Mouse (Mus musculus): ENCODE measurements around the gene Fam124b. TPM values are rescaled to one million over a fixed set of nuclear protein-coding genes. Genes with fewer than 3 reads are reported as not detected.

Fam124b gene
- 33.7 and 35.5 TPM in 2 replicates for polyA plus RNA-seq (2012; rRNA removed)

DNA sequence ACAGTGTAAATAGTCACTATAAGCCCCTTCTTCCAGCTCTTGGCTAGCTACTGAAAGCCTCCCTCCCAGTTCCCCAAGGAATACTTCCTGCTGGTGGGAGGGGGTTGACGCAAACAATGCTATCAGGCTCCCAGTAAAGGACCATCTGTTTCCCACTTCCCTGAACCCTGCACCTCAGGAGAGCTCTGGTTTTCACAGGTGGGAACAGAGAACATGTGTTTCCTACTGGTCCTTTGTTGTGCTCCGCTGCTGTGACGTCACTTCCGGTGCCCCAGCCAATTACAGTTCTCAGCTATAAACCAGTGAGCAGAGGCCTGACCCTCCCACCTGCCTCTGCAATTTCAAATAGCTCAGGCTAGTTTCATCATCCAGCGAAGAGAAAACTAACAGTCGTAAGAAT is at the start of gene Fam124b:
TSS of gene Fam124b (minus strand) at position 206 of the 400 bp plus-strand sequence.
- Histone ChIP-seq H3K4me1 (ENCODE audit: control insufficient read depth, insufficient read depth, low read length) (peaks cover 10% of the 10 kb centered on the region), H3K4me3 (ENCODE audit: control insufficient read depth, low read depth, low read length) (peak within 1 kb of the TSS; percentile 79), H3K27me3 (ENCODE audit: control insufficient read depth, insufficient read depth, low read length) (no peaks in the 10 kb centered on the region), H3K36me3 (ENCODE audit: control insufficient read depth, insufficient read depth, low read length) (no peaks in the 10 kb centered on the region), H3K27ac (ENCODE audit: control insufficient read depth, insufficient read depth, low read depth, low read length) (no peak within 1 kb of the TSS; the same call in 1 of the 2 replicates)
- no peak for TF ChIP-seq CTCF (IDR thresholded peaks at IDR 0.05; ENCODE audit: control insufficient read depth, insufficient read depth, insufficient replicate concordance, low read depth, low read length)
- no peak for TF ChIP-seq POLR2A (IDR thresholded peaks at IDR 0.05; ENCODE audit: control insufficient read depth, low read depth, low read length)

DNA sequence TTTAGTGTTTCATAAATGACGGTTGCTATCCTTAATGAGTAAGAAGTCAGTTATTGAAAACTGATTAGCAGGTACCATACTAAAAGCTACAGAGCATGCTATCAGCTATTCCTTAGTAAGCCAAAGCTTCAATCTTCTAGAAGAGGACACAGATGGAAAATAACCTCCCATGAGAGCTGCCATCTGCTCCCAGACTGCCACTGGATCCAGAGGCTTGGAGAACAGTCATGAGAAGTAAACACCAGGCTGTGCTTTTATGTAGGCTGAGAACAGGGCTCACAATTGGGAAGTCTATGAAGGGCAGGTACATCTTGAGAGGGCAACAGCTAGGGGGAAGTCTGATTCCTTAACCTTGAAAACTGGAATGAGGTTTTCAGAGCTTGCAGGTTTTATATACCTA is 42.2 kb upstream of the Fam124b start:
- H3K4me3 ChIP-seq (ENCODE audit: control insufficient read depth, low read depth, low read length): no peak overlapping the region
- H3K36me3 ChIP-seq (ENCODE audit: control insufficient read depth, insufficient read depth, low read length): no peaks in the 10 kb centered on the region
- no peaks in the 10 kb centered on the region for H3K27me3 ChIP-seq (ENCODE audit: control insufficient read depth, insufficient read depth, low read length)
- H3K4me1 ChIP-seq (ENCODE audit: control insufficient read depth, insufficient read depth, low read length): no peaks in the 10 kb centered on the region
- no peak for TF ChIP-seq POLR2A (IDR thresholded peaks at IDR 0.05; ENCODE audit: control insufficient read depth, low read depth, low read length)
- no peak for TF ChIP-seq CTCF (IDR thresholded peaks at IDR 0.05; ENCODE audit: control insufficient read depth, insufficient read depth, insufficient replicate concordance, low read depth, low read length)
- H3K27ac ChIP-seq (ENCODE audit: control insufficient read depth, insufficient read depth, low read depth, low read length): no peak overlapping the region

DNA sequence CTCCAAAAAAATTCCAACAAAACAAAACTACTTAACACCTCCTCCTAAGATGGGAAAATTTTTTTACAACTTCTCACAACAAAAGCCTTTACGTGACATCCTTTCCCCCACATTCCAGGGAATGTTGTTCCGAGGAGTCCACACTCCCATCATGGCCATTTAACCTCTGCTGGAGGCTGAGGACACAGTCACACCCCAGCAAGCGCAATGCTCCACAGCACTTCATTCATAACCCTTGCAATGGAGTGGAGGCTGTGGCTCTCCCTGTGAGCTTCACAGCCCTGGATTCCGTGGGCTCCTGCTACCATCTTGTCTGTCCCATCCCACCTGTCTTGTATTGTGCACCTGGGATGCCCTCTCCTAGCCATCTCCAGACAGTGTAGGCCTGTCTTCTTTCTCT is 40.4 kb upstream of the Fam124b start:
- H3K27me3 ChIP-seq (ENCODE audit: control insufficient read depth, insufficient read depth, low read length): no peaks in the 10 kb centered on the region
- H3K27ac ChIP-seq (ENCODE audit: control insufficient read depth, insufficient read depth, low read depth, low read length): no peak overlapping the region
- H3K4me3 ChIP-seq (ENCODE audit: control insufficient read depth, low read depth, low read length): no peak overlapping the region
- TF ChIP-seq CTCF (IDR thresholded peaks at IDR 0.05; ENCODE audit: control insufficient read depth, insufficient read depth, insufficient replicate concordance, low read depth, low read length) (no peak), POLR2A (IDR thresholded peaks at IDR 0.05; ENCODE audit: control insufficient read depth, low read depth, low read length) (no peak)
- H3K4me1 ChIP-seq (ENCODE audit: control insufficient read depth, insufficient read depth, low read length): no peaks in the 10 kb centered on the region
- H3K36me3 ChIP-seq (ENCODE audit: control insufficient read depth, insufficient read depth, low read length): no peaks in the 10 kb centered on the region

DNA sequence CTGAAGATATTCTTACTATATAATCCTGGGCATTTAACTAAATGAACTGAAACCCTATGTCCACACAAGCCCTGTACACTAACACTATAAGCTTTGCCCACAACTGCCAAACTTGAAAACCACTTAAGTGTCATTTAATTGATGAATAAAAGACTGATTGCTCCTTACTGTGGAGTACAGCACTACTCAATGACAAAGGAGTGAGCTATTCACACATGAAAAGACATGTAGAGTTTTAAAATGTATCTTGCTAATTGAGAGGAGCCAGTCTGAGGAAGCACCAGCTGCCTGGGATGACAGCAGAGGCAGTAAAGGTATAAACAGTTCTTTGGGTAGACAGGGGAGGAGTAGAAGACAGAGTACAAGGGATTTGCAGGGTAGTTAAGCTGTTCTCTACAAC is 35.0 kb upstream of the Fam124b start:
- Histone ChIP-seq H3K4me3 (ENCODE audit: control insufficient read depth, low read depth, low read length) (no peak overlapping the region), H3K4me1 (ENCODE audit: control insufficient read depth, insufficient read depth, low read length) (no peaks in the 10 kb centered on the region), H3K27me3 (ENCODE audit: control insufficient read depth, insufficient read depth, low read length) (no peaks in the 10 kb centered on the region), H3K36me3 (ENCODE audit: control insufficient read depth, insufficient read depth, low read length) (no peaks in the 10 kb centered on the region), H3K27ac (ENCODE audit: control insufficient read depth, insufficient read depth, low read depth, low read length) (no peak overlapping the region)
- TF ChIP-seq POLR2A (IDR thresholded peaks at IDR 0.05; ENCODE audit: control insufficient read depth, low read depth, low read length) (no peak), CTCF (IDR thresholded peaks at IDR 0.05; ENCODE audit: control insufficient read depth, insufficient read depth, insufficient replicate concordance, low read depth, low read length) (no peak)

DNA sequence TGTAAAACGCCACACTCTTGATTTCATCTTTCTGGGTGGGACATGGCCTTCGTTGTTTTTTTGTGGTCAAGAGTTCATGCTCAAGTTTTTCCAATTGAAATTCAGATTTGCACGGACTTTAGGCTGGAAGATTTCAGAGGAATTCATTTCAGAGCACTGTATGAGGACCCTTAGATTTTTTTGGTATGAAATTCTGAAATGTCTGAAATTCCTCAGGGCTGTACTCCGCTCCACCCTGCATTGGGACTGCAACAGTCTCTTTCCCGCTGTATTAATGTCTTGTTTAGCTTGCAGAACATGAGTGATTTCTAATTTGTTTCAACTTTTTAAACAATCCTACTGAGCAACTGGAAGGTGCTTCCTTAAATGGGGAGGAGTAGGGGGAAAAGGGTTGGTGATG is 32.0 kb upstream of the Fam124b start:
- Histone ChIP-seq H3K27me3 (ENCODE audit: control insufficient read depth, insufficient read depth, low read length) (no peaks in the 10 kb centered on the region), H3K4me1 (ENCODE audit: control insufficient read depth, insufficient read depth, low read length) (no peaks in the 10 kb centered on the region), H3K4me3 (ENCODE audit: control insufficient read depth, low read depth, low read length) (no peak overlapping the region), H3K27ac (ENCODE audit: control insufficient read depth, insufficient read depth, low read depth, low read length) (no peak overlapping the region), H3K36me3 (ENCODE audit: control insufficient read depth, insufficient read depth, low read length) (no peaks in the 10 kb centered on the region)
- TF ChIP-seq POLR2A (IDR thresholded peaks at IDR 0.05; ENCODE audit: control insufficient read depth, low read depth, low read length) (no peak), CTCF (IDR thresholded peaks at IDR 0.05; ENCODE audit: control insufficient read depth, insufficient read depth, insufficient replicate concordance, low read depth, low read length) (no peak)

DNA sequence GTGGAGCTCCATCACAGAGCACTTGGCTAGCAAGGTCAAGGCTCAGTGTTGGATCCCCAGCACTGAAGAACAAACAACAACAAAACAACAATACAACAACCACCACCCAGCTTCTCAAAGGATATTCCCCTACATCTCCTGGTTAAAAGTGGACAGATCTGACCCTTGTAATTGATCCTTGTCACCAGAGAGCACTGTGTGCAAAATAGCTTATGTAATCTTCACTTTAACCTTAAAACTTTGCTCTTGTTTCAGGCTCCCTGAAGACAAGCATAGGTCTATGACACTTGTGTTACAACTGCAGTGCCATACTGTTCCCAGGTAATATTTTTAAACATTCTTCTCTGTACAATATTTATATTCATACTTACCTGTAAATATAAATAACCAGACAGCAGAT is 28.9 kb upstream of the Fam124b start:
- H3K4me1 ChIP-seq (ENCODE audit: control insufficient read depth, insufficient read depth, low read length): no peaks in the 10 kb centered on the region
- H3K27ac ChIP-seq (ENCODE audit: control insufficient read depth, insufficient read depth, low read depth, low read length): no peak overlapping the region
- TF ChIP-seq CTCF (IDR thresholded peaks at IDR 0.05; ENCODE audit: control insufficient read depth, insufficient read depth, insufficient replicate concordance, low read depth, low read length) (no peak), POLR2A (IDR thresholded peaks at IDR 0.05; ENCODE audit: control insufficient read depth, low read depth, low read length) (no peak)
- no peaks in the 10 kb centered on the region for H3K27me3 ChIP-seq (ENCODE audit: control insufficient read depth, insufficient read depth, low read length)
- no peak overlapping the region for H3K4me3 ChIP-seq (ENCODE audit: control insufficient read depth, low read depth, low read length)
- no peaks in the 10 kb centered on the region for H3K36me3 ChIP-seq (ENCODE audit: control insufficient read depth, insufficient read depth, low read length)

DNA sequence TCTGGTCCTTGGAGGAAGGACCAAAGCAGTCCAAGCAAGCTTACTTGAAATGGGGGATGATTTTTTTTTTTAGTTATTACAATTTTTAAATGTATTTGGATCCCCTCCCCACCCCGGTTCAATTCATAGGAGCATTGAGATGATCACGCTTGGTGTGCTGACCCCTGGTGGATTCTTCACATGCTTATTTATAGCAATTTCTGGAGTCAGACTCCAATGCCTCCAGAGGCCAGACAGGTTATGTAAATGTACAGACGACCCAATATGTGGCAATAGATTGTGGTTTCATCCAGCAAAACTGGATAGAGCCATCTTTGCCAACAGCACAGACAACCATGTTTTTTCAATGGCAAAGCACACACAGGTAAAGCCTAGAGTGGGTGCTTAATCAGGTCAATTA is 25.9 kb upstream of the Fam124b start:
- Histone ChIP-seq H3K27me3 (ENCODE audit: control insufficient read depth, insufficient read depth, low read length) (no peaks in the 10 kb centered on the region), H3K36me3 (ENCODE audit: control insufficient read depth, insufficient read depth, low read length) (no peaks in the 10 kb centered on the region), H3K4me1 (ENCODE audit: control insufficient read depth, insufficient read depth, low read length) (peaks cover 7% of the 10 kb centered on the region), H3K27ac (ENCODE audit: control insufficient read depth, insufficient read depth, low read depth, low read length) (no peak overlapping the region), H3K4me3 (ENCODE audit: control insufficient read depth, low read depth, low read length) (no peak overlapping the region)
- TF ChIP-seq CTCF (IDR thresholded peaks at IDR 0.05; ENCODE audit: control insufficient read depth, insufficient read depth, insufficient replicate concordance, low read depth, low read length) (no peak), POLR2A (IDR thresholded peaks at IDR 0.05; ENCODE audit: control insufficient read depth, low read depth, low read length) (no peak)

DNA sequence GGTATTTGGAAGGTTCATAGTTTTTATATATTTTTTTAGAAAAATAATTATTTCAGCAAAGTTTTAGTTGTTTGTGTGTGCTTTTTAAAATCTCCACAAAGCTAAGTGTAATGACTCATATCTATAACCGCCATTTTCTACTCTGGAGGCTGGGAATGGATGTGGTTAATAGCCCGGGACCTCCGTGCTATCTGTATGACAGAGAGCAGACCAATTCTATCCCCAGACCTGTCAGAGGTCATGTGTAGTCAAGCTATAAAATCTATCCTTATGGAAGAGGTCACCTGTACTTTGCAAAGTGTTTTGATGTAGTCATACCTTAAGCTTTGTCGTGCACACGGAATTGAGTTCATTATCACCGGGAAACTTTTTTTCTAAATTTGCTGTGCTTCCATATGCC is 23.3 kb upstream of the Fam124b start:
- no peaks in the 10 kb centered on the region for H3K27me3 ChIP-seq (ENCODE audit: control insufficient read depth, insufficient read depth, low read length)
- TF ChIP-seq POLR2A (IDR thresholded peaks at IDR 0.05; ENCODE audit: control insufficient read depth, low read depth, low read length) (no peak), CTCF (IDR thresholded peaks at IDR 0.05; ENCODE audit: control insufficient read depth, insufficient read depth, insufficient replicate concordance, low read depth, low read length) (no peak)
- H3K36me3 ChIP-seq (ENCODE audit: control insufficient read depth, insufficient read depth, low read length): no peaks in the 10 kb centered on the region
- no peak overlapping the region for H3K27ac ChIP-seq (ENCODE audit: control insufficient read depth, insufficient read depth, low read depth, low read length)
- H3K4me3 ChIP-seq (ENCODE audit: control insufficient read depth, low read depth, low read length): no peak overlapping the region
- H3K4me1 ChIP-seq (ENCODE audit: control insufficient read depth, insufficient read depth, low read length): peaks cover 7% of the 10 kb centered on the region
